Mouse (Mus musculus): ENCODE data around the gene Rnase13.

GRCm38 (mm10) chr14:51929968-51930367 is 7.4 kb upstream of the Rnase13 start:
- no peak for TF ChIP-seq POLR2A (IDR thresholded peaks at IDR 0.05; ENCODE audit: control insufficient read depth, extremely low read depth, insufficient read depth, low read length, poor library complexity)
- TF ChIP-seq CTCF (IDR thresholded peaks at IDR 0.05; ENCODE audit: borderline replicate concordance, control insufficient read depth, extremely low read depth, insufficient read depth, low read length, poor library complexity), result no peak
